Mouse (Mus musculus) intestine, embryonic 14.5 days (tissue): ENCODE measurements around the gene Atp6v0a2. TPM values are rescaled to one million over a fixed set of nuclear protein-coding genes. Genes with fewer than 3 reads are reported as not detected.

ENCODE experiments used
- ATAC-seq: fragments of 200-750 bp; cut with Nextera tagmentation; replicated peaks from 2 replicates; pipeline ENCODE4 v1.8.0; 2017; ENCODE audit warnings: low read depth, moderate number of reproducible peaks, moderate TSS enrichment, moderate library complexity; ENCODE audit not compliant: low FRiP score, low TSS enrichment
- DNase-seq: peaks from one replicate; pipeline ENCODE4 v3.0.0-alpha.2; 2018; ENCODE audit warnings: low spot score
- H3K27ac ChIP-seq: fragments of 300-500 bp; sonication (generic); 2 replicates; pipeline ENCODE4 v1.5.1; 2014; ENCODE audit warnings: low read depth, mild to moderate bottlenecking, control low read depth
- H3K27me3 ChIP-seq: fragments of 300-500 bp; sonication (generic); replicated peaks from 2 replicates; pipeline ENCODE4 v1.6.1; 2014; ENCODE audit warnings: low read length, control low read depth; ENCODE audit not compliant: control insufficient read depth, insufficient read depth
- H3K36me3 ChIP-seq: fragments of 300-500 bp; sonication (generic); 2 replicates; pipeline ENCODE4 v1.6.1; 2014; ENCODE audit warnings: low read length, control low read depth; ENCODE audit not compliant: control insufficient read depth, insufficient read depth
- H3K4me1 ChIP-seq: fragments of 300-500 bp; sonication (generic); replicated peaks from 2 replicates; pipeline ENCODE4 v1.6.1; 2014; ENCODE audit warnings: low read length, control low read depth, mixed read lengths; ENCODE audit not compliant: control insufficient read depth, insufficient read depth
- H3K4me2 ChIP-seq: fragments of 300-500 bp; sonication (generic); 2 replicates; pipeline ENCODE4 v1.6.1; 2014; ENCODE audit warnings: low read length
- H3K4me3 ChIP-seq: fragments of 300-500 bp; sonication (generic); 2 replicates; pipeline ENCODE4 v1.5.1; 2014; ENCODE audit warnings: low read depth, low read length, control low read depth, mixed read lengths
- H3K9ac ChIP-seq: fragments of 300-500 bp; sonication (generic); 2 replicates; pipeline ENCODE4 v1.6.1; 2014; ENCODE audit warnings: mild to moderate bottlenecking, low read length
- H3K9me3 ChIP-seq: fragments of 300-500 bp; sonication (generic); 2 replicates; pipeline ENCODE4 v1.6.1; 2016; ENCODE audit warnings: low read length, control low read depth; ENCODE audit not compliant: control insufficient read depth
- WGBS: fragments of 180-500 bp; shearing (Covaris S2); extraction: QIAGEN DNeasy Blood & Tissue Kit; methylation state at CpG from one replicate; pipeline ENCODE4 v1.1.7; 2014; 5-methylcytosine and 5-hydroxymethylcytosine counted together
- polyA plus RNA-seq: library from polyadenylated mRNA; unstranded; fragments of >200 nt; fragmentation: Nextera tagmentation; extraction: Ambion mirVana; gene quantifications from 2 replicates; pipeline ENCODE4 v1.2.1, GENCODE M21; 2014

The Atp6v0a2 gene
- polyA plus RNA-seq, 1 experiment from 2014 or later, result 46.6 TPM

GRCm38 (mm10) chr5:124746220-124746619, 117.8 kb downstream of the Atp6v0a2 start:
- Histone ChIP-seq H3K4me2 (no peak overlapping the region), H3K9ac (no peak overlapping the region), H3K9me3 (no peaks in the 10 kb centered on the region), H3K4me3 (no peak overlapping the region), H3K4me1 (no peaks in the 10 kb centered on the region), H3K27ac (no peak overlapping the region), H3K27me3 (no peaks in the 10 kb centered on the region), H3K36me3 (no peaks in the 10 kb centered on the region)
- WGBS, result 91% methylated on average over 15 of the region's 15 CpGs
- ATAC-seq, result no peak
- DNase-seq, result no peak

GRCm38 (mm10) chr5:124748296-124748695, 119.9 kb downstream of the Atp6v0a2 start:
- ATAC-seq (no peak), DNase-seq (no peak)
- Histone ChIP-seq H3K4me2 (no peak overlapping the region), H3K27ac (no peak overlapping the region), H3K9me3 (no peaks in the 10 kb centered on the region), H3K9ac (no peak overlapping the region), H3K4me1 (no peaks in the 10 kb centered on the region), H3K36me3 (no peaks in the 10 kb centered on the region), H3K4me3 (no peak overlapping the region), H3K27me3 (no peaks in the 10 kb centered on the region)
- WGBS, result 81% methylated on average over 18 of the region's 18 CpGs

GRCm38 (mm10) chr5:124751656-124752055, 123.3 kb downstream of the Atp6v0a2 start:
- Histone ChIP-seq H3K27ac (no peak overlapping the region), H3K9me3 (no peaks in the 10 kb centered on the region), H3K27me3 (no peaks in the 10 kb centered on the region), H3K4me1 (no peaks in the 10 kb centered on the region), H3K36me3 (no peaks in the 10 kb centered on the region), H3K4me3 (no peak overlapping the region), H3K4me2 (no peak overlapping the region), H3K9ac (no peak overlapping the region)
- 89% methylated on average over 9 of the region's 9 CpGs for WGBS
- no peak for DNase-seq
- no peak for ATAC-seq

- 56% methylated on average over 18 of the region's 18 CpGs for WGBS
- no peak for ATAC-seq
- Histone ChIP-seq H3K36me3 (no peaks in the 10 kb centered on the region), H3K27me3 (no peaks in the 10 kb centered on the region), H3K4me1 (no peaks in the 10 kb centered on the region), H3K9ac (no peak overlapping the region), H3K4me3 (no peak overlapping the region), H3K4me2 (no peak overlapping the region), H3K9me3 (no peaks in the 10 kb centered on the region), H3K27ac (no peak overlapping the region)
- no peak for DNase-seq
Observed at GRCm38 (mm10) chr5:124761011-124761410, 132.6 kb downstream of the Atp6v0a2 start.

GRCm38 (mm10) chr5:124761787-124762186, 133.4 kb downstream of the Atp6v0a2 start:
- 100% methylated on average over 1 of the region's 1 CpGs for WGBS
- ATAC-seq, result no peak
- Histone ChIP-seq H3K9ac (no peak overlapping the region), H3K4me3 (no peak overlapping the region), H3K4me2 (no peak overlapping the region), H3K27ac (no peak overlapping the region), H3K9me3 (no peaks in the 10 kb centered on the region), H3K4me1 (no peaks in the 10 kb centered on the region), H3K36me3 (no peaks in the 10 kb centered on the region), H3K27me3 (no peaks in the 10 kb centered on the region)
- no peak for DNase-seq

Other genes starting within 250 kb of the Atp6v0a2 start
- gene Sbno1, start 202.6 kb upstream of the Atp6v0a2 start, polyA plus RNA-seq, result 92.7 and 93.5 TPM in 2 replicates
- 52.3 and 57.7 TPM in 2 replicates for gene Kmt5a, start 188.6 kb upstream of the Atp6v0a2 start, polyA plus RNA-seq
- 37.2 and 38.8 TPM in 2 replicates for gene Rilpl2, start 150.2 kb upstream of the Atp6v0a2 start, polyA plus RNA-seq
- gene Snrnp35, start 145.4 kb upstream of the Atp6v0a2 start, polyA plus RNA-seq, result 10.7 and 11.2 TPM in 2 replicates
- 14.9 and 16.6 TPM in 2 replicates for gene Rilpl1, start 97.2 kb upstream of the Atp6v0a2 start, polyA plus RNA-seq
- gene Tmed2, start 87.9 kb upstream of the Atp6v0a2 start, polyA plus RNA-seq, result 530 and 550 TPM in 2 replicates
- 15.2 and 16.1 TPM in 2 replicates for gene Ddx55, start 75.7 kb upstream of the Atp6v0a2 start, polyA plus RNA-seq
- gene Eif2b1, start 49.4 kb upstream of the Atp6v0a2 start, polyA plus RNA-seq, result 99.2 and 99.6 TPM in 2 replicates
- gene Gtf2h3, start 49.4 kb upstream of the Atp6v0a2 start, polyA plus RNA-seq, result 75.5 and 84.2 TPM in 2 replicates
- 0.11 TPM in 2 replicates for gene Dnah10, start 96.5 kb downstream of the Atp6v0a2 start, polyA plus RNA-seq
- 6.8 and 7.4 TPM in 2 replicates for gene Ccdc92, start 233.8 kb downstream of the Atp6v0a2 start, polyA plus RNA-seq
- gene Zfp664, start 234.1 kb downstream of the Atp6v0a2 start, polyA plus RNA-seq, result 69.6 and 81.1 TPM in 2 replicates